Mouse (Mus musculus): ENCODE data around the gene Neurog1. TPM values are rescaled to one million over a fixed set of nuclear protein-coding genes. Genes with fewer than 3 reads are reported as not detected.
A peak's percentile ranks its signal among the peaks of the same experiment; 100 is the strongest.

Neurog1 gene
- total RNA-seq, 1 experiment = 0.45 TPM

GRCm38 (mm10) chr13:56216090-56216489, 35.9 kb downstream of the Neurog1 start:
- in situ Hi-C loops (cut with MboI; ENCODE audit: low sequenced_read_pairs in 2 of 2, unreplicated experiment in 2 of 2) = no loop called here
- Histone ChIP-seq H3K4me1 (ENCODE audit: control insufficient read depth in 2 of 2, insufficient read depth in 2 of 2, low read length in 2 of 2, poor library complexity in 1 of 2) (peaks cover 2 to 17% of the 10 kb centered on the region in 2 experiments; a peak in 3 of 4 replicates), H3K9ac (ENCODE audit: insufficient read depth, low read depth, low read length, poor library complexity, severe bottlenecking) (no peak overlapping the region), H3K4me3 (ENCODE audit: insufficient read depth in 1 of 2, low read depth in 1 of 2, low read length in 2 of 2, poor library complexity in 1 of 2, severe bottlenecking in 1 of 2) (no peak overlapping the region), H3K27ac (ENCODE audit: insufficient read depth, low read depth, low read length, poor library complexity, severe bottlenecking) (no peak overlapping the region), H3K36me3 (ENCODE audit: control insufficient read depth, insufficient read depth, low read length, poor library complexity, severe bottlenecking) (no peaks in the 10 kb centered on the region), H3K9me3 (ENCODE audit: control insufficient read depth, insufficient read depth, low read depth, low read length) (no peaks in the 10 kb centered on the region)
- TF ChIP-seq CHD2 (IDR thresholded peaks at IDR 0.05; ENCODE audit: low read depth, low read length) (no peak), ZNF384 (IDR thresholded peaks at IDR 0.05; ENCODE audit: low read depth, low read length) (no peak), MAFK (IDR thresholded peaks at IDR 0.05; ENCODE audit: insufficient read depth, low read depth, low read length) (no peak), HCFC1 (IDR thresholded peaks at IDR 0.05; ENCODE audit: borderline replicate concordance, insufficient read depth, low read length) (no peak), ZC3H11A (IDR thresholded peaks at IDR 0.05; ENCODE audit: borderline replicate concordance, low read depth, low read length) (no peak)
- DNase-seq (ENCODE audit: low read depth, low spot score) = no peak

DNA sequence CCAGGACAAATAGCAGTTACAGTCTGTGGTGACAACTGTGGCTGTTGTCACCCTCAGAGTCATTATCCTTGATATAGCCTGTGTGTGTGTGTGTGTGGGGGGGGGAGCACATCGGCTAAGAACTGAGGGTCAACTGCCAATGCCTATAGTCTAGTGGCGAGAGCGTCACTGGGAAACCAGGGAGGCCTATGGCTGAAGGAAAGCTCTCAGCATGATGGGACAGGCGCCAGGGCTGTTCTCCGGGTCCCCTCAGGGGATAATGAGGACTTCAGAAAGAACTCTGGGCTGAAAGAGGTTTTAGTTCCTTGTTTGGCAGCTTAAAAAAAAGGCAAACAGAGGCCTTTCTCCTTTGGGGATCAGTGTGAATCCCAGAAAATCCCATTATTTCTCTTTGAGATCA, 37.3 kb downstream of the Neurog1 start:
- H3K27ac ChIP-seq (ENCODE audit: insufficient read depth, low read depth, low read length, poor library complexity, severe bottlenecking) = no peak overlapping the region
- peaks cover 0 to 15% of the 10 kb centered on the region in 2 experiments; a peak in 2 of 4 replicates for H3K4me1 ChIP-seq (ENCODE audit: control insufficient read depth in 2 of 2, insufficient read depth in 2 of 2, low read length in 2 of 2, poor library complexity in 1 of 2)

DNA sequence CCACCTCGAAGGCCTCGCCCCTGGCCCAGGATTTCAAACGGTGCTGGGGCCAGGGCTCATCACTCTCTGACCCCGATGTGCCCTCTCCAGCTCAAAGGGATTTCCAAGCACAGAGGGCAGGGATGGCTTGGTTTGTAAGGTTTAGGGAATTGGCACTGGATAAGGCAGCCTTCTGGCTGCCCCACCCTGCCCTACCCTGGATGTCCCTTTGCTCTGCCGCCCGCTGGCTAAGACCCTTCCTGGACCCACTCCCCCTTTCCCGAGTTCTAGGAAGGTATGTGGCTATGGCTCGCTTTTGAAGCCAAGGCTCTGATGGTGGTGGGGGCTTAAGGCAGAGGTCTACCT, 42.9 kb downstream of the Neurog1 start:
- H3K36me3 ChIP-seq (ENCODE audit: control insufficient read depth, insufficient read depth, low read length, poor library complexity, severe bottlenecking) = no peaks in the 10 kb centered on the region
- H3K27ac ChIP-seq (ENCODE audit: insufficient read depth, low read depth, low read length, poor library complexity, severe bottlenecking) = no peak overlapping the region
- TF ChIP-seq ZC3H11A (IDR thresholded peaks at IDR 0.05; ENCODE audit: borderline replicate concordance, low read depth, low read length) (no peak), CHD2 (IDR thresholded peaks at IDR 0.05; ENCODE audit: low read depth, low read length) (no peak), MAFK (IDR thresholded peaks at IDR 0.05; ENCODE audit: insufficient read depth, low read depth, low read length) (no peak), ZNF384 (IDR thresholded peaks at IDR 0.05; ENCODE audit: low read depth, low read length) (no peak)
- peak overlapping the region; percentile 42; the same call in 1 of the 2 replicates for H3K9ac ChIP-seq (ENCODE audit: insufficient read depth, low read depth, low read length, poor library complexity, severe bottlenecking)
- H3K4me3 ChIP-seq (ENCODE audit: insufficient read depth in 1 of 2, low read depth in 1 of 2, low read length in 2 of 2, poor library complexity in 1 of 2, severe bottlenecking in 1 of 2) = peak overlapping the region; percentile 17 to 46; a peak in 2 of 4 replicates
- in situ Hi-C loops (cut with MboI; ENCODE audit: low sequenced_read_pairs in 2 of 2, unreplicated experiment in 2 of 2) = no loop called here
- DNase-seq (ENCODE audit: low read depth, low spot score) = no peak
- H3K9me3 ChIP-seq (ENCODE audit: control insufficient read depth, insufficient read depth, low read depth, low read length) = no peaks in the 10 kb centered on the region
- peaks cover 0 to 11% of the 10 kb centered on the region in 2 experiments; a peak in 2 of 4 replicates for H3K4me1 ChIP-seq (ENCODE audit: control insufficient read depth in 2 of 2, insufficient read depth in 2 of 2, low read length in 2 of 2, poor library complexity in 1 of 2)

More for the DNA sequence above, 37.3 kb downstream of the Neurog1 start:
- in situ Hi-C loops (cut with MboI; ENCODE audit: low sequenced_read_pairs in 2 of 2, unreplicated experiment in 2 of 2) = no loop called here
- Histone ChIP-seq H3K4me3 (ENCODE audit: insufficient read depth in 1 of 2, low read depth in 1 of 2, low read length in 2 of 2, poor library complexity in 1 of 2, severe bottlenecking in 1 of 2) (no peak overlapping the region), H3K9ac (ENCODE audit: insufficient read depth, low read depth, low read length, poor library complexity, severe bottlenecking) (no peak overlapping the region), H3K9me3 (ENCODE audit: control insufficient read depth, insufficient read depth, low read depth, low read length) (no peaks in the 10 kb centered on the region), H3K36me3 (ENCODE audit: control insufficient read depth, insufficient read depth, low read length, poor library complexity, severe bottlenecking) (no peaks in the 10 kb centered on the region)
- no peak for TF ChIP-seq CHD2 (IDR thresholded peaks at IDR 0.05; ENCODE audit: low read depth, low read length)
- no peak for TF ChIP-seq HCFC1 (IDR thresholded peaks at IDR 0.05; ENCODE audit: borderline replicate concordance, insufficient read depth, low read length)
- no peak for TF ChIP-seq ZNF384 (IDR thresholded peaks at IDR 0.05; ENCODE audit: low read depth, low read length)
- no peak for DNase-seq (ENCODE audit: low read depth, low spot score)

DNA sequence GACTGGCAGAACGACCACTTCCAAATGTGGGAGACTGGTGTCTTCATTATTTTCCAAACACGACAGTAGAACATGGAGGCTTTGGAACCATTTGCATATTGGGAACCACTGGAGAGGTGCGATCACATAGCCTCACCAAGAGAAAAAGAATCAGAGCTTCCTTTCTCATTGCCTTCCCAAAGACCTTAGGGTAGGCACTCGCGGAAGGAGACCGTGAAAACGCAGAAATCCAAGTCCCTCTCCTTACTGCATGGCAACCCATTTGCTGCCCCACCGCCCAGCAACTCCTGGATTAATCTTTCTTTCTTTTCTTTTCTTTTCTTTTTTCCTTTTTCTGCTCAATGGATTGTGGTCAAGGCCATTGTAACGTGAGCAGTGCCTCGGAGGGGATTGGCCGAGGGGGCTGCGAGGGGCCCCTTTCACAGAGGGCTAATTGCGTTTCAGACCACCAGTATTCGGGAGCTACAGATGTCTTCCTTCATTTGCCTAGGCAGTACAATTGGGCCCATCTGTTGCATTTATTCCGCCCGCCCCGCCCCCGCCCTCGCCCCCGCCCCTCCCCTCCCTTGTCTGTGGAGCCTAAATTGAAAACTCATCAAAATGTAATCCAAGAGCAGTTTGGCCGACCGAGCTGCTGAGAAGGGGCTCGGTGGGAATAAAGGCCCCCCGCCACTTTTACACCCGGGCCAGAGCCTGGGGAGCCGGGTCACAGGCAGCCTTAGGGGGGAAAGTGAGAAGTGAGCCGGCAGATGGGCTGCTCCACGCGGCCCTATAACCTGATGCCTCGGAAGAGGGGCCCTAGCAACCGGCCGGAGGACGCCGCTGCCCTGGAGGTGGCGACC, 43.5 kb downstream of the Neurog1 start:
- in situ Hi-C loops (cut with MboI; ENCODE audit: low sequenced_read_pairs in 2 of 2, unreplicated experiment in 2 of 2) = no loop called here
- H3K9ac ChIP-seq (ENCODE audit: insufficient read depth, low read depth, low read length, poor library complexity, severe bottlenecking) = peak overlapping the region; percentile 42; the same call in 1 of the 2 replicates

More for the DNA sequence above, 43.5 kb downstream of the Neurog1 start:
- Histone ChIP-seq H3K4me3 (ENCODE audit: insufficient read depth in 1 of 2, low read depth in 1 of 2, low read length in 2 of 2, poor library complexity in 1 of 2, severe bottlenecking in 1 of 2) (peak overlapping the region; percentile 17 to 46; a peak in 3 of 4 replicates), H3K4me1 (ENCODE audit: control insufficient read depth in 2 of 2, insufficient read depth in 2 of 2, low read length in 2 of 2, poor library complexity in 1 of 2) (peaks cover 0 to 11% of the 10 kb centered on the region in 2 experiments; a peak in 2 of 4 replicates), H3K36me3 (ENCODE audit: control insufficient read depth, insufficient read depth, low read length, poor library complexity, severe bottlenecking) (no peaks in the 10 kb centered on the region), H3K9me3 (ENCODE audit: control insufficient read depth, insufficient read depth, low read depth, low read length) (no peaks in the 10 kb centered on the region), H3K27ac (ENCODE audit: insufficient read depth, low read depth, low read length, poor library complexity, severe bottlenecking) (no peak overlapping the region)
- no peak for DNase-seq (ENCODE audit: low read depth, low spot score)
- TF ChIP-seq HCFC1 (IDR thresholded peaks at IDR 0.05; ENCODE audit: borderline replicate concordance, insufficient read depth, low read length) = no peak
- TF ChIP-seq ZNF384 (IDR thresholded peaks at IDR 0.05; ENCODE audit: low read depth, low read length) = no peak
- no peak for TF ChIP-seq CHD2 (IDR thresholded peaks at IDR 0.05; ENCODE audit: low read depth, low read length)
- TF ChIP-seq MAFK (IDR thresholded peaks at IDR 0.05; ENCODE audit: insufficient read depth, low read depth, low read length) = no peak
- TF ChIP-seq ZC3H11A (IDR thresholded peaks at IDR 0.05; ENCODE audit: borderline replicate concordance, low read depth, low read length) = no peak

Other genes starting within 250 kb of the Neurog1 start
- gene H2afy, start 115.8 kb downstream of the Neurog1 start, total RNA-seq (2012; rRNA removed) = 67.3 and 92.1 TPM in 2 replicates
- gene Tifab, start 73.3 kb downstream of the Neurog1 start, total RNA-seq (2012; rRNA removed) = 0.13 TPM in 1 of 2 replicates, not detected in the other
- gene Cxcl14, start 44.4 kb upstream of the Neurog1 start, total RNA-seq (2012; rRNA removed) = 2.6 and 2.8 TPM in 2 replicates
- gene Gm3045, start 174.4 kb upstream of the Neurog1 start, total RNA-seq (2012; rRNA removed) = not detected in 2 replicates
- gene Slc25a48, start 186.2 kb upstream of the Neurog1 start, total RNA-seq (2012; rRNA removed) = 0.32 and 0.49 TPM in 2 replicates
- gene Il9, start 230.1 kb upstream of the Neurog1 start, total RNA-seq (2012; rRNA removed) = not detected in 2 replicates

Data from ES-E14 (cell line).